ENCODE assay signal across 8 mouse cellular contexts in the genomic region with DNA sequence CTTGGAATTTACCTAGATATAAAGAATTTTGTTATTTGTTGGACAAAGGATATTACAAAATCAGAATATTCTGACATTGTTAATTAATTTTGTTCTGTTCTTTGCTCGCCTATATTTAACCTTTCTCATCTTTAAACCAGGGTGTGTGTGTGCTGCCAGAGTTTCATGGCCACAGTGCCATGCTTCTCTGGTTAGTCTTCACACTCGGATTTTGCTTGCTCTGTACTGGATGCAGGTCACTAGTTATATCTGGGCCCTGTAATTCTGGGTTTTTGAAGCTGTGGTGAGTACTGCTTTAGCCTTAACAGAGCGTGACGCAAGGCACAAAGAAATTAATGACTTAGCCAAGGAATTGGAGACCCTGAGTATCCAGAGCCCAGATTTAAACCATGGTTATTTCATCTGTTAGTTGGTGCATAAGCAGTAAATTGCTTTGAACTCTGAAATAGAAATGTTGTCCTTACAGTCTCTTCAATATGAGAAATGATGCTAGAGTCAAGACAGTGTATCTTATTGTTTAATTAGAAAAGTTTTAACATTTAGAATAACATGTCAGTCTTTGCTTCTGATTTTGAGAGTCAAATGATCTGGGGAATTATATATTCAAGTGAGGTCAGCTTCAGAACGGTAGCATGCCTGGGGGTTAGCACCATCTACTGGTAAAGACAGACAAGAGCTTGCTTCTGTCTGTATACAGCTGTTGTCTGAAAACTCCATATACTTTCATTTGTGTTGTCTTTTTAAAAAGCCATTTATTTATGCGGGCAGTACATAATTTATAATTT. TPM values are rescaled to one million over a fixed set of nuclear protein-coding genes. Genes with fewer than 3 reads are reported as not detected.
DNase-seq lines count a peak whose midpoint lies in the region; ATAC-seq lines count a peak whose summit lies in the region.

No protein-coding gene starts in this region.

- no peaks in the 10 kb centered on the region for H3K36me3 ChIP-seq in neural tube, embryonic 11.5 days (ENCODE audit: control insufficient read depth, insufficient read depth, low read length)
- H3K36me3 ChIP-seq in neural tube, embryonic 15.5 days = no peaks in the 10 kb centered on the region

- no peak overlapping the region for H3K4me3 ChIP-seq in neural tube, embryonic 11.5 days (ENCODE audit: low read depth, low read length)
- no peak overlapping the region for H3K4me3 ChIP-seq in neural tube, embryonic 15.5 days (replicated peaks)

- DNase-seq in cerebellum, adult 9-10 months = peak; percentile 39
- DNase-seq in cerebellum, adult 11-12 months = no peak
- DNase-seq in neural tube, embryonic 11.5 days (ENCODE audit: low spot score) = peak; percentile 23
- DNase-seq in c-Kit-positive CD71-positive TER-119-negative erythroid progenitor cells, embryonic 14.5 days (ENCODE audit: low read depth) = peak; percentile 14

- no peak for ATAC-seq in neural tube, embryonic 11.5 days (ENCODE audit: insufficient read depth, low FRiP score, low TSS enrichment)
- no peak; the same call in 1 of the 2 replicates for ATAC-seq in neural tube, embryonic 15.5 days (ENCODE audit: low FRiP score)
- peak; percentile 72 to 76; a peak in 3 of 4 replicates for ATAC-seq in hematopoietic stem cell, adult 5-6 weeks (replicated peaks in 1 of 2; ENCODE audit: insufficient read depth in 1 of 2, low FRiP score in 2 of 2, low TSS enrichment in 1 of 2, low read depth in 1 of 2, poor library complexity in 2 of 2, severe bottlenecking in 2 of 2)
- ATAC-seq in megakaryocyte-erythroid progenitor cell, adult 5-6 weeks (replicated peaks; ENCODE audit: low FRiP score, low TSS enrichment, poor library complexity, severe bottlenecking) = peak; percentile 71; the same call in 1 of the 2 replicates
- no peak for ATAC-seq in monocyte, adult 5-6 weeks (replicated peaks; ENCODE audit: insufficient number of reproducible peaks, low FRiP score, low TSS enrichment, poor library complexity, severe bottlenecking)

- 57% methylated on average over 6 of the region's 6 CpGs for WGBS in neural tube, embryonic 11.5 days
- 43% methylated on average over 6 of the region's 6 CpGs for WGBS in neural tube, embryonic 15.5 days

- no peak overlapping the region for H3K27ac ChIP-seq in neural tube, embryonic 11.5 days (ENCODE audit: low read depth, low read length)
- no peak overlapping the region for H3K27ac ChIP-seq in neural tube, embryonic 15.5 days (replicated peaks)

- H3K9me3 ChIP-seq in neural tube, embryonic 11.5 days (ENCODE audit: control insufficient read depth, low read length) = no peaks in the 10 kb centered on the region
- no peaks in the 10 kb centered on the region for H3K9me3 ChIP-seq in neural tube, embryonic 15.5 days (replicated peaks)

- H3K9ac ChIP-seq in neural tube, embryonic 11.5 days (ENCODE audit: low read length) = no peak overlapping the region
- H3K9ac ChIP-seq in neural tube, embryonic 15.5 days (replicated peaks) = no peak overlapping the region

- H3K27me3 ChIP-seq in neural tube, embryonic 11.5 days (ENCODE audit: control insufficient read depth, insufficient read depth, low read length) = no peaks in the 10 kb centered on the region
- no peaks in the 10 kb centered on the region for H3K27me3 ChIP-seq in neural tube, embryonic 15.5 days (replicated peaks)

- no peak overlapping the region for H3K4me2 ChIP-seq in neural tube, embryonic 11.5 days (ENCODE audit: low read depth)
- H3K4me2 ChIP-seq in neural tube, embryonic 15.5 days = no peak overlapping the region

- H3K4me1 ChIP-seq in neural tube, embryonic 11.5 days (ENCODE audit: control insufficient read depth, insufficient read depth, low read length) = no peaks in the 10 kb centered on the region
- no peaks in the 10 kb centered on the region for H3K4me1 ChIP-seq in neural tube, embryonic 15.5 days

RNA-seq across cellular contexts. Expression of a gene that starts 19.2 kb away (rescaled TPM):
- 4.7 and 4.9 TPM in 2 replicates for polyA plus RNA-seq in neural tube, embryonic 11.5 days (2014; fragmentation: Nextera tagmentation; extraction: Ambion mirVana)
- polyA plus RNA-seq in neural tube, embryonic 15.5 days (2015; fragmentation: Nextera tagmentation; extraction: Ambion mirVana) = 7.2 and 7.4 TPM in 2 replicates
- total RNA-seq in hematopoietic stem cell, adult 5-6 weeks (2017) = 2.0 and 4.6 TPM in 2 replicates
- total RNA-seq in megakaryocyte-erythroid progenitor cell, adult 5-6 weeks (2014; fragmentation: Nextera tagmentation) = 2.3 and 3.4 TPM in 2 replicates
- 2.1 and 2.3 TPM in 2 replicates for total RNA-seq in megakaryocyte-erythroid progenitor cell, adult 5-6 weeks (2017)
- total RNA-seq in monocyte, adult 5-6 weeks (2017) = 19.2 to 34.4 TPM (median 29.2 TPM) in 3 replicates

Comparison
In these comparisons a context has a peak if more than half of its experiments do, and no peak if none do; other contexts are left out.
1. ATAC-seq: peak in hematopoietic stem cell, adult 5-6 weeks (2 of 2) and megakaryocyte-erythroid progenitor cell, adult 5-6 weeks (single experiment); none in neural tube, embryonic 11.5 days (single experiment), neural tube, embryonic 15.5 days (single experiment) and monocyte, adult 5-6 weeks (single experiment).